Mouse (Mus musculus) mature B cell (primary cell): ENCODE measurements around the gene Grm7.

Experiments used
- in situ Hi-C: fragments of 300-500 bp; cut with MboI; formaldehyde crosslinking; loops from 2 replicates; pipeline ENCODE4 v1.14.3; 2019

The Grm7 gene

GRCm38 (mm10) chr6:111361681-111362080 lies 716.3 kb downstream of the Grm7 start:
- in situ Hi-C loops, result no loop called here

GRCm38 (mm10) chr6:111368111-111368510 lies 722.7 kb downstream of the Grm7 start:
- in situ Hi-C loops, result no loop called here

GRCm38 (mm10) chr6:111368551-111368950 lies 723.2 kb downstream of the Grm7 start:
- in situ Hi-C loops, result no loop called here

GRCm38 (mm10) chr6:111369013-111369412 lies 723.6 kb downstream of the Grm7 start:
- in situ Hi-C loops, result no loop called here

- in situ Hi-C loops, result no loop called here
Measured at GRCm38 (mm10) chr6:111371581-111372349, 726.4 kb downstream of the Grm7 start.

- in situ Hi-C loops, result no loop called here
Measured at GRCm38 (mm10) chr6:111372626-111373380, 727.4 kb downstream of the Grm7 start.

- in situ Hi-C loops, result no loop called here
Measured at GRCm38 (mm10) chr6:111380710-111381109, 735.3 kb downstream of the Grm7 start.

GRCm38 (mm10) chr6:111408750-111409149 lies 763.4 kb downstream of the Grm7 start:
- in situ Hi-C loops, result no loop called here

- in situ Hi-C loops, result no loop called here
Measured at GRCm38 (mm10) chr6:111424737-111425136, 779.4 kb downstream of the Grm7 start.

GRCm38 (mm10) chr6:111446228-111446627 lies 800.8 kb downstream of the Grm7 start:
- in situ Hi-C loops, result no loop called here

GRCm38 (mm10) chr6:111447851-111448250 lies 802.5 kb downstream of the Grm7 start:
- in situ Hi-C loops, result no loop called here

- in situ Hi-C loops, result no loop called here
Measured at GRCm38 (mm10) chr6:111449054-111449783, 803.8 kb downstream of the Grm7 start.

GRCm38 (mm10) chr6:111481866-111482265 lies 836.5 kb downstream of the Grm7 start:
- in situ Hi-C loops, result no loop called here

GRCm38 (mm10) chr6:111486081-111486480 lies 840.7 kb downstream of the Grm7 start:
- in situ Hi-C loops, result no loop called here

GRCm38 (mm10) chr6:111487556-111487955 lies 842.2 kb downstream of the Grm7 start:
- in situ Hi-C loops, result no loop called here

- in situ Hi-C loops, result no loop called here
Measured at GRCm38 (mm10) chr6:111492166-111492565, 846.8 kb downstream of the Grm7 start.

- in situ Hi-C loops, result no loop called here
Measured at GRCm38 (mm10) chr6:111499542-111499941, 854.2 kb downstream of the Grm7 start.

GRCm38 (mm10) chr6:111510768-111511459 lies 865.5 kb downstream of the Grm7 start:
- in situ Hi-C loops, result no loop called here

GRCm38 (mm10) chr6:111512359-111512758 lies 867.0 kb downstream of the Grm7 start:
- in situ Hi-C loops, result no loop called here

GRCm38 (mm10) chr6:111521229-111521628 lies 875.8 kb downstream of the Grm7 start:
- in situ Hi-C loops, result no loop called here

GRCm38 (mm10) chr6:111522122-111522521 lies 876.7 kb downstream of the Grm7 start:
- in situ Hi-C loops, result no loop called here

- in situ Hi-C loops, result no loop called here
Measured at GRCm38 (mm10) chr6:111529985-111530384, 884.6 kb downstream of the Grm7 start.
